9 mouse cellular contexts compared by ENCODE assay signal in the genomic region with DNA sequence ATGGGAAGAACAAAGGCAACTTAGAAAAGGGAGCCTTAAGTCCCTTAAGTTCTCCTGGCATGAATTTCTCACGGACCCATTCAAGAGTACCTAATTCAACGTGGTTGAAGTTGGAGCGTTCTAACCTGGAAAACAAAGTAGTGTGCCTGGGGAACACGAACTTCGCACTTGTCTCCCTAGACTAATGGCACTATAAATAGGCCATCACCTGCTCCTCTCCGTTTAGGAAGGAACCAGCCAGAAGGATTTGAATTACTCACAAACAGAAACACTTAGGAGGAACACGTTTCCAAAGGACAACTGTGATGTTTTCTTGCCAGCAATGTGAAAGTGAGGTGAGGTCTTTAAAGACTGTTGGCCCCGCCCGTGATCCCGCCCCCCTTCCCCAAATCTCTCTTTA. TPM values are rescaled to one million over a fixed set of nuclear protein-coding genes. Genes with fewer than 3 reads are reported as not detected.
A peak's percentile ranks its signal among the peaks of the same experiment; 100 is the strongest.
DNase-seq lines count a peak whose midpoint lies in the region; ATAC-seq and TF ChIP-seq lines count a peak whose summit lies in the region.
"Had no signal": no experiment of that assay in that cellular context is flagged by ENCODE, and none has a peak within 500 bp of the region (broad histone marks: within the 10 kb centered on the region; RNA-seq: fewer than 3 reads in every experiment).

No protein-coding gene starts in this region.

- no peak for ATAC-seq in lung, postnatal 0 days
- no peak for ATAC-seq in limb, embryonic 15.5 days (ENCODE audit: insufficient number of reproducible peaks, low FRiP score, low TSS enrichment, low read depth)
- no peak for ATAC-seq in inflammation-experienced regulatory T-cells, adult 6 months
- ATAC-seq: Patski had no signal

- 20% methylated on average over 10 of the region's 10 CpGs for WGBS in lung, postnatal 0 days
- 16% methylated on average over 10 of the region's 10 CpGs for WGBS in limb, embryonic 15.5 days

- no peaks in the 10 kb centered on the region for H3K36me3 ChIP-seq in lung, postnatal 0 days (ENCODE audit: insufficient read depth, low read length)
- no peaks in the 10 kb centered on the region for H3K36me3 ChIP-seq in limb, embryonic 15.5 days

- H3K9me3 ChIP-seq in lung, postnatal 0 days (ENCODE audit: low read length) = no peaks in the 10 kb centered on the region
- no peaks in the 10 kb centered on the region for H3K9me3 ChIP-seq in limb, embryonic 15.5 days

- TF ChIP-seq CTCF in lung, postnatal 0 days (IDR thresholded peaks at IDR 0.05) = no peak

- no peak overlapping the region for H3K9ac ChIP-seq in lung, postnatal 0 days (replicated peaks; ENCODE audit: low read depth)
- H3K9ac ChIP-seq in limb, embryonic 15.5 days = no peak overlapping the region

- no peak overlapping the region for H3K27ac ChIP-seq in lung, postnatal 0 days (ENCODE audit: low read length)
- H3K27ac ChIP-seq in limb, embryonic 15.5 days = no peak overlapping the region; the same call in 1 of the 2 replicates

- DNase-seq in heart, adult 11 months = peak; percentile 21
- no peak for DNase-seq in heart, adult 8-10 months (ENCODE audit: low spot score)
- no peak for DNase-seq in lung, postnatal 0 days (ENCODE audit: low spot score)
- no peak for DNase-seq in lung, adult 18-20 months
- DNase-seq in cerebellum, postnatal 36 days = no peak
- no peak for DNase-seq in kidney, adult 8-10 months

- H3K4me2 ChIP-seq in lung, postnatal 0 days (replicated peaks; ENCODE audit: low read depth, low read length) = peak overlapping the region; percentile 68
- H3K4me2 ChIP-seq in limb, embryonic 15.5 days = peak overlapping the region; percentile 89

- H3K4me3 ChIP-seq in lung, postnatal 0 days (ENCODE audit: low read depth, low read length) = peak overlapping the region; percentile 56
- peak overlapping the region; percentile 69 for H3K4me3 ChIP-seq in limb, embryonic 15.5 days

- TF ChIP-seq EP300 in lung, postnatal 0 days (IDR thresholded peaks at IDR 0.05) = no peak

- H3K4me1 ChIP-seq in lung, postnatal 0 days (ENCODE audit: insufficient read depth, low read depth, low read length) = 0 out of 2 replicates have a peak, but pooled peaks cover 3% of the 10 kb centered on the region
- peaks cover 22% of the 10 kb centered on the region for H3K4me1 ChIP-seq in limb, embryonic 15.5 days

- H3K27me3 ChIP-seq in lung, postnatal 0 days (replicated peaks; ENCODE audit: insufficient read depth, low read length) = no peaks in the 10 kb centered on the region
- peaks cover 9% of the 10 kb centered on the region for H3K27me3 ChIP-seq in limb, embryonic 15.5 days

RNA-seq across cellular contexts. Expression of gene Adcy2, which starts 2.0 kb away (rescaled TPM):
- total RNA-seq in heart, adult 8-10 months (2022) = under 1 TPM; 0.13 to 0.19 (median 0.15) TPM
- polyA plus RNA-seq in lung, postnatal 0 days (2015; fragmentation: Nextera tagmentation; extraction: Ambion mirVana) = 12.5 and 14.7 TPM in 2 replicates
- polyA plus RNA-seq in limb, embryonic 15.5 days (2015; fragmentation: Nextera tagmentation; extraction: Ambion mirVana) = 7.4 and 7.5 TPM in 2 replicates
- polyA plus RNA-seq in inflammation-experienced regulatory T-cells, adult 6 months (2017; shearing (Covaris generic)) = not detected
